Mouse (Mus musculus) megakaryocyte progenitor cell, adult 5-6 weeks (primary cell): ENCODE data around the gene Hspg2. TPM values are rescaled to one million over a fixed set of nuclear protein-coding genes. Genes with fewer than 3 reads are reported as not detected.

ENCODE experiments used
- ATAC-seq: replicated peaks from 2 replicates; pipeline ENCODE4 v1.8.0; 2016; ENCODE audit warnings: mild to moderate bottlenecking, moderate TSS enrichment, inconsistent platforms; ENCODE audit not compliant: poor library complexity
- total RNA-seq, 2 experiments: library from RNA; stranded (forward) in 1 of 2; stranded (reverse) in 1 of 2; fragments of 157-497, 149-512 nt in 1 of 2; fragments of 200-1000 nt in 1 of 2; gene quantifications; 2 replicates each; pipeline versions ENCODE4 v1.2.3 to v1.2.4; 2015 to 2017

Gene Hspg2
- total RNA-seq, 2 experiments from 2014 or later = not detected

GRCm38 (mm10) chr4:137610256-137610655 is 141.7 kb downstream of the Hspg2 start:
- peak; percentile 41 for ATAC-seq

Other genes with a start within 250 kb of the Hspg2 start
- gene Wnt4, start 191.3 kb upstream of the Hspg2 start, total RNA-seq (2015) = not detected in 2 replicates
- gene Wnt4, start 191.3 kb upstream of the Hspg2 start, total RNA-seq (2017) = not detected in 2 replicates
- 610 and 655 TPM in 2 replicates for gene Cdc42, start 111.0 kb upstream of the Hspg2 start, total RNA-seq (2015)
- gene Cdc42, start 111.0 kb upstream of the Hspg2 start, total RNA-seq (2017) = 471 and 517 TPM in 2 replicates
- not detected in 2 replicates for gene Cela3a, start 59.0 kb upstream of the Hspg2 start, total RNA-seq (2015)
- gene Cela3a, start 59.0 kb upstream of the Hspg2 start, total RNA-seq (2017) = not detected in 2 replicates
- gene Cela3b, start 38.2 kb upstream of the Hspg2 start, total RNA-seq (2015) = not detected in 2 replicates
- not detected in 2 replicates for gene Cela3b, start 38.2 kb upstream of the Hspg2 start, total RNA-seq (2017)
- gene 1700013G24Rik, start 15.5 kb upstream of the Hspg2 start, total RNA-seq (2015) = not detected in 2 replicates
- gene 1700013G24Rik, start 15.5 kb upstream of the Hspg2 start, total RNA-seq (2017) = not detected in 2 replicates
- not detected in 2 replicates for gene Ldlrad2, start 105.8 kb downstream of the Hspg2 start, total RNA-seq (2015)
- not detected in 2 replicates for gene Ldlrad2, start 105.8 kb downstream of the Hspg2 start, total RNA-seq (2017)
- 91.5 and 96.8 TPM in 2 replicates for gene Usp48, start 125.0 kb downstream of the Hspg2 start, total RNA-seq (2015)
- gene Usp48, start 125.0 kb downstream of the Hspg2 start, total RNA-seq (2017) = 107 and 151 TPM in 2 replicates
- gene Rap1gap, start 196.0 kb downstream of the Hspg2 start, total RNA-seq (2015) = 1.5 and 1.7 TPM in 2 replicates
- gene Rap1gap, start 196.0 kb downstream of the Hspg2 start, total RNA-seq (2017) = 0.83 and 0.98 TPM in 2 replicates